Mouse (Mus musculus): ENCODE data around the gene Fads2. TPM values are rescaled to one million over a fixed set of nuclear protein-coding genes. Genes with fewer than 3 reads are reported as not detected.

The Fads2 gene
- total RNA-seq, 2 experiments from 2014 or later: 5.2 to 5.5 TPM

GRCm38 (mm10) chr19:10062292-10062691 is 39.3 kb downstream of the Fads2 start:
- no peak for DNase-seq

GRCm38 (mm10) chr19:10061624-10062023 is 39.9 kb downstream of the Fads2 start:
- DNase-seq: no peak

- peak in 1 of 2 experiments; percentile 38 for DNase-seq
These were observed 40.6 kb downstream of the Fads2 start for GRCm38 (mm10) chr19:10060783-10061590.

- peak; percentile 72 to 79 for DNase-seq
These were observed 41.5 kb downstream of the Fads2 start for GRCm38 (mm10) chr19:10059911-10060567.

GRCm38 (mm10) chr19:10058876-10059427 is 42.6 kb downstream of the Fads2 start:
- DNase-seq: no peak

GRCm38 (mm10) chr19:10058352-10058825 is 43.2 kb downstream of the Fads2 start:
- DNase-seq: no peak

- DNase-seq: no peak
These were observed 43.8 kb downstream of the Fads2 start for GRCm38 (mm10) chr19:10057486-10058351.

GRCm38 (mm10) chr19:10056686-10057085 is 44.9 kb downstream of the Fads2 start:
- no peak for DNase-seq

- DNase-seq: no peak
These were observed 45.5 kb downstream of the Fads2 start for GRCm38 (mm10) chr19:10055783-10056660.

- no peak for DNase-seq
These were observed 46.3 kb downstream of the Fads2 start for GRCm38 (mm10) chr19:10055261-10055660.

GRCm38 (mm10) chr19:10054361-10055075 is 47.0 kb downstream of the Fads2 start:
- DNase-seq: no peak

GRCm38 (mm10) chr19:10053692-10054260 is 47.8 kb downstream of the Fads2 start:
- peak in 1 of 2 experiments; percentile 30 for DNase-seq

- DNase-seq: no peak
These were observed 48.8 kb downstream of the Fads2 start for GRCm38 (mm10) chr19:10052698-10053097.

GRCm38 (mm10) chr19:10050438-10050837 is 51.1 kb downstream of the Fads2 start:
- DNase-seq: no peak

GRCm38 (mm10) chr19:10049533-10049932 is 52.0 kb downstream of the Fads2 start:
- no peak for DNase-seq

GRCm38 (mm10) chr19:10046983-10047382 is 54.6 kb downstream of the Fads2 start:
- DNase-seq: peak; percentile 51 to 65

- peak; percentile 37 to 58 for DNase-seq
These were observed 55.2 kb downstream of the Fads2 start for GRCm38 (mm10) chr19:10046346-10046745.

GRCm38 (mm10) chr19:10045707-10046106 is 55.8 kb downstream of the Fads2 start:
- no peak for DNase-seq

- peak; percentile 80 to 86 for DNase-seq
These were observed 57.9 kb downstream of the Fads2 start for GRCm38 (mm10) chr19:10043643-10044042.

- DNase-seq: no peak
These were observed 58.7 kb downstream of the Fads2 start for GRCm38 (mm10) chr19:10042816-10043215.
